Mouse (Mus musculus): ENCODE data around the gene Ccdc155. TPM values are rescaled to one million over a fixed set of nuclear protein-coding genes. Genes with fewer than 3 reads are reported as not detected.

Ccdc155 gene
- total RNA-seq (2021): 1 to 10 TPM; 1.1 to 1.9 TPM

DNA sequence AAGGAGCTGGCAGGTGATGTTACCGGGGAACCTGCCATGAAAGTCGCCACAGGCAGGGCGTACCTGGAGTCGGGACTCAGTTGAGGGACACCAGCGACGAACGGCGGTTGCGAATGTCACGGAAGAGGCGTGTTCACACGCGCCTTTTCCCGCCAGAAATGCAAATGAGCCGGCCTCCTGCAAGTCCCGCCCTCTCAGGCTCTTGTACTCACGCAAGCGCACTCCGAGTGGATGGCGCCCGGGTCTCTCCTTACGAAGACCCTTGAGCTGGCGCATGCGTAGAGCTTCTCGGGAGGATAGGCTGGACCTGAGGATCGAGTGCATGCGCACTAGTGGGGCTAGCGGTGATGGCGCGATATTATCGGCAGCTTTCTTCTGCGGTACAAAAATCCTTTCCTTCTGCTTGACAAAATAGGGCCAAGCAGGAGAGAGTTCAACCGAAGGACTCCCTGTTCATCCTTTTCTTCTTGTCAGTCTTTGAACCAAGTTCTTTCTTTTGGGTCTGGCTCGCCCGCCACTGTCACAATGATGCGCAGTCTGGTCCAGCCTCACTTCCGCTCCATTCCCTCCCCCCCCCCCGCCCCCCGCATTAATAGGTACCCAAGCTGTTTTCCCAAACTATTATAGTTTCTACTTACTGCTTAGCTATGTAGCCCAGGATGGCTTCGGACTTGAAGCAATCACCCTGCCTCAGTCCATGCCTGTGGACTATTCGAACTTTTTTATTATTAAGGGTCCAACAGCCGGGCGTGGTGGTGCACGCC is at the start of gene Ccdc155:
Ccdc155 (minus strand) TSS at position 513 of the 764 bp plus-strand sequence.
- peak; percentile 98 for DNase-seq
- intact Hi-C loops (cut with DNase I): no loop called here

DNA sequence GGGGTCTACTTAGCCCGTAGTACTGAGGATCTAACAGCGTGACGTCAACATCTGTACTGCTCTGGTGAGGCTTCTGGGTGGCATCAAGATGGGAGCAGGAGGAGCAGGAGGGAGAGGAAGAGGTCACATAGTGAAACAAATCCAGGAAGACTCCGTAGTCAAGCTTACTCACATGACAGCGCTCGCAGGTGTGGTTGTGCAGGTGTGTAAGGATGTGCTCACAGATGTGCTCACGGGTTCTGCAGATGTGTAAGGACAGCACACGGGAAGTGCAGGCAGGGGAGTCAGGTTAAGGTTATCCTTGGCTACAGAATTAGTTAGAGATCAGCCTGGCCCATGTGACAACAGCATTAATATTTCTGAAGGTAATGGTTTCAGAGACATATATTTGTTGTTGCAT is 49.1 kb upstream of the Ccdc155 start:
- intact Hi-C loops (cut with DNase I): no loop called here
- no peak for DNase-seq

DNA sequence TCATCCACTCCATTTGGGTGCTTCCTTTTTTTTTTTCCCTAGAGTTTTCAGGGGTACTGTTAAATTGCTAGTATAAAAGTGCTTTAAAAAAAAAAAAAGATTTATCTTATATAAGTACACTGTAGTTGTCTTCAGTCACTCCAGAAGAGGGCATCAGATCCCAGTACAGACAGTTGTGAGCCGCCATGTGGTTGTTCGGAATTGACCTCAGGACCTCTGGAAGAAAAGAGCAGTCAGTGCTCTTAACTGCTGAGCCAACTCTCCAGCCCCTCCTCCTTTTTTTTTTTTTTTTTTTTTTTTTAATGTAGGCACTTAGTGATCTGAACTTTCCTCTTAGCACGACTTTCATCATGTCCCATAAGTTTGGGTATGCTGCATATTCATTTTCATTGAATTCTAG is 43.0 kb upstream of the Ccdc155 start:
- no peak for DNase-seq
- intact Hi-C loops (cut with DNase I): no loop called here

DNA sequence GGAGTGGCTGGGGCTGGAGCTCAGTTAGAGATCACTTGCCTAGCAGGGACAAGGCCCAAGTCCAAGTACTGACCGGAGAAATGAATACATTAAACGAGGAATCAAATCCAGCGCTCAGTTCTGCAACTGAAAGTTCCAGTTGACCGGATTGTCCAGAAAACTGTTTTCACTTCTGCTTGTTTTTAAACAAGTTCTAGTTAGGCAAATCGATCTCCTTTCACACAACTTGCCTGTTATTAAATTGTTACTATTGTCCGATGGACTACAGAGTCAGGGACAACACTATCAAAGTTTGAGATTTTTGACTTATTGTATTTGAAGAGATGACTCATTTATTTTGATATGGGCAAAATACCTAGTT is 36.7 kb upstream of the Ccdc155 start:
- no peak for DNase-seq
- intact Hi-C loops (cut with DNase I): no loop called here

DNA sequence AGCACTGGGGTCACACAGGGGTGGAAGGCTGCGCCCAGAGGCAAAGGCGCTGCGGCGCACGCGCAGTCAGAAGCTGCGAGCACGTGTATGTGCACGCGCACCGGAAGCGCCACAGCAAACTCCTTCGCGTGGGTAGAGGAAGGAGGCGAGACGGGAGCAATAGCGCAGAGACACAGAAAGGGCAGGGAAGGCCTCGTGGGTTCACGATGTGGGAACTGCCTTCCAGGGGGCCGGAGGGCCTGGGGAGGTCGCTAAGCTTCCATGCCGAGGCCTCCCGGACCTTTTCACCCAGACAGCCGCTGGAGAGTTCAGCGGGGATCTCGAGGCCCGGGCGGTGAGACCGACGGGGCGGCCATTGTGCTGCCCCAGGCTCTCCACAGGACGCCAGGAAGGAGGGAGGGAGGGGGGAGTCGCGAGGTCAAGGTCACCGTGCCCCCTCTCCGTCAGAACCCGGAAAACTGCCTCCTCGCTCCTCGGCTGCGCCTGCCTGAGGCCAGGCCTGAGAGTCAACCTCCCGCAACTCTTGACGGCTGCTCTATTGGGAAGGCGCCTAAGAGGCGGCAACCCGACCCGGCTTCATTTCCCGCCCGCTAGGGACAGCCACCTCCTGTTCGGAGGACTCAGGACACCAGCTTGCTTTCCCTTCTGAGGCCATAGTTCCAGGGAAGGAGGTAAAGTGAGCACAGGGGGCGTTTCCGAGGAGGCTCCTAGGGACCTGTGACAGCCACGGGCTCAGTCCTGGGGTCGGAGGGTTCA is 36.1 kb upstream of the Ccdc155 start, which contains the start of gene Slc6a16:
Slc6a16 (plus strand) TSS at position 453 of the 756 bp plus-strand sequence.
- peak; percentile 59 for DNase-seq
- intact Hi-C loops (cut with DNase I): no loop called here

DNA sequence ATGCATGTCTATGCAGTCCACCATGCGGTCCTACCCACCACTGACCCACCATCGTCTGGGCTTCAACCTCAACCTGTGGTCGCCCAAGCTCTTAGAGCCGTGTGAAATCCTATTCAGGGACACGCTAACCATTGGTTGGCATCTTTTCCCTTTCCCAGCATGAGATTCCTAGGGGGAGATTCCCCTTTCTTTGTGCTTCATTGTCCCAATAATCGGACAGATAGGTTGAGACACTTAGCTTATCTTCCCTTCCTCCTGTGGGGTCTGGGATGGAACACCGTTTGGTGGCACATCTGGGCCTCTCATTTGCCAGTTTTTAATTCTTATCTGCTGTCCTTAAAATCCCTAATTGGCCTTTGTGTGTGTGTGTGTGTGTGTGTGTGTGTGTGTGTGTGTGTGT is 35.4 kb upstream of the Ccdc155 start:
- no peak for DNase-seq
- intact Hi-C loops (cut with DNase I): no loop called here

DNA sequence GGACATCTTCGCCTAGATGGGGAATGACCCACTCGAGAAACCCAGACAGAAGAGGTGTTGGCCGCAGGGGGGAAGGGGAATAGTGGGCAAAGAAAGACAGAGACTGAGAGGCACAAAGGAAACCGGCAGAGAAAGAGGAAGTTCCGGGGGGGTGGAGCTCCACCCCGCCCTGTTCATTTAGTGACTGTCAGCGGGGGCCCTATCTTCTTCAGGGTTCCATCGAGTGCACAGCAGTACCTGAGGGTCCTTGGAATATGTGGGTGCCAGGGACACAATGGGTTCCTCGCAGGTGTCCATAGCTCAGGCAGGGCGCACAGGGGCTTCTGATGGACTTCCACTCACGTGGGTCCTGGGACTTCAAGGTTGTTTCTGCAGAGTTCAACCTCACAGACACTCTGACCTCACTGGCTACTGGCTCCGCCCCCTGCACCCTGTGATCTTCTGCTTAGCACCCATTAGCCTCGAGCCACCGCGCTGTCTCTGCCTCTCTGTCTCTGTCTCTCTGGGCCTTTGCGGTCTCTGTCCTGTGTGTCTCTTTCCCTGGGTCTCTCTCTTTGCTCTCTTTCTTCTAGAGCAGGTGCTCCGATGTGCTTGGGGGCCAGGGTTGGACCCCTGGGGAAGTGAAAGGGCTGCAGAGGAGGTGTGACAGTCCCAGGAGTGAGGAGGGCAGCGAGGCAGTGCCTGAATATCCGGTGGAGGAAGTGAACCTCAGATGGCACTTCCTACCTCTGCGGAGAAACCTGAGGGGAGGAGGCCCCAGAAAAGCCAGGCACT is 34.2 kb upstream of the Ccdc155 start, which contains the start of gene Cd37:
Cd37 (minus strand) TSS at position 393 of the 774 bp plus-strand sequence.
- DNase-seq: no peak
- intact Hi-C loops (cut with DNase I): no loop called here

DNA sequence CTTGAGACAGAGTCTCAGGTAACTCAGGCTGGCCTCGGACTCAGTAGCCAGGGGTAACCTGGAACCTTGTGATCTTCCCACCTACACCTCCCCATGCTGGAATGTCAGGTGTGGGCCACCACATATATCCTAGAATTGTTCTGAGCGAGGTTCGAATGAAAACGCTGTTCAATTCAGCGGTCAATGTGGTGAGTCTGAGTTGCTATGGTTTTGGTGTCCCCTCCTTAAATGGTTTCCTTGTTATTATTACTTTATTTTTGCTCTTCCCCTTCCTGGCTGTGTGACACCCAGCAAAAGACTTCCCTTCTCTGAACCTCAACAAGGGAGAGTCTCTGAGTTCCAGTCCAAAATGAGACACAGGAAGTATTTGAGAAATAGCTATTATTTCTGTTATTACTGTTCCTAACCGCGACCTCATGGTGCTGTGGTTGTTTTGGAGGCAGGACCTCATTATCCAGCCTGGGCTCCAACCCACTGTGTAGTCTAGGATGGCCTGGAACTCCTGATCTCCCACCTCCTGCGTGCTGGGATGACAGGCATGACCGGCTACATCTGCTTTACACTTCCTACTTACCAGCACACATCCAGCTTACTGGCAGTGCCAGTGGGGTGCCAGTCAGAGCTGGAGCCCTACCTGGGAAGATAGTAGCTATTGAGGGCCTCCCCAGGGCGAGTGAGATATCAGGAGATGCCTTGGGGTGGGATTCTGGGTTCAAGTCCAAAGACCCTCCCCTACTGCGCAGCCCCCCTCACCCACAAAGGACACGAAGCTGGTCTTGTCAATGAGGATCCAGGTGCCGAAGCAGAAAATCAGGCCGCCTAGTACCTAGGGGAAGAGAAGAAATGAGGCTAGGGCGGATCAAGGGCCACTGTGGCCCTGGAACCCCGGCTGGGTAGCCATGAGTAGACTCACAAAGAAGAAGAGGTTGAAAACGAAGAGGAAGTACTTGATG is 33.3 kb upstream of the Ccdc155 start:
- no peak for DNase-seq
- intact Hi-C loops (cut with DNase I): no loop called here

DNA sequence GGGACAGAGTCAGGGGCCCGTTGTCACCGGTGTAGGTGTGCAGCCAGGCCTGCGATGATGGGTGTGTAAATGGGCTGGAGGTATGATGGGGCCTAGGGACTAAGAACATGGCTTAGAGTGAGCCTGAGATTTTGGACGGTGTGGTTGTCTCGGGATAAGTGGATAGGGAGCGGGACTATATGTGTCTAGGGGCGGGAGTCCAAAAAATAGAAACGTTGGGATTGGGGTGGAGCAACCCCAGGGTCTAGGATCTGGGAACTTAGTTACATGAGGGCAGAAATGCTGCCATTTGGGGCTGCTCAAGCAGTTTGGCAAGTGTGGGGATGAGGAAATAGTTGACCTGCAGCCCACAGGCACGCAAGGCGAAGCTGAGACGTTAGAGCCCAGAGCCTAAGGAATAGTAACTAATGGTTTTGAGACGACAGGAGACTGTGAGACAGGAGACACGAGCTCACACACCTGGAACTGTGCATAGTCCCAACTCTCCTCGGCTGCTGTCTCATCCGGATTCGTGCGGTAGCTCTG is 31.0 kb upstream of the Ccdc155 start:
- DNase-seq: no peak
- intact Hi-C loops (cut with DNase I): no loop called here

DNA sequence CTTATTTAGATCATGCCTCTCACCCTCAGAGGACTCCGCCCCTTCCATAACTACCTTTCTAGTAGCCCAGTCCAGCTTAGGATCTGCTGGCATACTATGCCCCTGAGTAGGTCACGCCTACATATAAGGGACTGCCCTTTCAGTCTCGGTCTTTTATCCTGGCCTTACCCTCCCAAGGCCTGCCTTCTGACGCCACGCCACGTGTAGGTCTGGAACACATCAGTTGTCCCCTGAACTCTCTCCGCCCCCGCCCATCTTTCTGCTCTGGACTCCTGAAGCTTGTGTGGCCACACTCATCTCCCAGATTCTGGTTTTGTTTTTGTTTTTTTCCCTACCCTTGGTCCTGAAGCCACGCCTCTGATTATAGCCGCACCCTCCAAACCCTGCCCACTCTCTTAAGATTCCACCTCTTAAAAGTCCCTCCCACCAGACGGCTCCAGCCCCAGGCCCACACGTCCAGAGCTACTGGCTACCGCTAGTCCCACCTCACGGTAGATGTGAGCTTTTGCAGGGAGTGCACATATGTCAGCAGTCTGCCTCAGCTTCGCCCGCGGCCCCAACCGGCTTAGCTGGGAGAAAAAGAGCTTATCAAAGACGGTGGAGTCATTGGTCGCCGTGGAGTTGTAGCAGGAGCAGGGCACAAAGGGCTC is 30.4 kb upstream of the Ccdc155 start:
- peak; percentile 59 for DNase-seq
- intact Hi-C loops (cut with DNase I): no loop called here

DNA sequence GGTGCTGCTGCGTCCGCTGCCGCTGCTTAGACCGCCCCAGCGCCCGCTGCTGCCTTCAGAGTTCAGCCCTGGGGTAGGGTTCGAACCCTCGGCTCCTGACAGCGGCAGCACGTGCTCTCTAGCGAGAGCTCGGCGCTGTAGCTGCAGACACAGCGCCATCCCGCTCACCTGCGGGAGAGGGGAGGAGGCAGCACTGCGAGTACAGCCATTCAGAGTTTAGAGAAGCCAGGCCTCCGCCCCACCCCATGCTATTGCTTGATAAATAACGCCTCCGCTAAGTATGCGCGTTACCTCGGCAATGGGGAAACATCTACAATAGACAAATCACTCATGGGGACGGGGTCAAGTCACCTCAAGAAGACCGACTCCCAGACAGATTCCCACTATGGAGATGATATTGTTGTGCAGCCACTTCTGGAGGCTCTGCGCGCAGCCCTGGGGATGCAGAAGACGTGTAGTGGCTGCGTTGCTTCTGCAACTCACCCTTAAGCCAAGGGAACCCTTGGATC is 29.7 kb upstream of the Ccdc155 start:
- intact Hi-C loops (cut with DNase I): no loop called here
- DNase-seq: no peak

DNA sequence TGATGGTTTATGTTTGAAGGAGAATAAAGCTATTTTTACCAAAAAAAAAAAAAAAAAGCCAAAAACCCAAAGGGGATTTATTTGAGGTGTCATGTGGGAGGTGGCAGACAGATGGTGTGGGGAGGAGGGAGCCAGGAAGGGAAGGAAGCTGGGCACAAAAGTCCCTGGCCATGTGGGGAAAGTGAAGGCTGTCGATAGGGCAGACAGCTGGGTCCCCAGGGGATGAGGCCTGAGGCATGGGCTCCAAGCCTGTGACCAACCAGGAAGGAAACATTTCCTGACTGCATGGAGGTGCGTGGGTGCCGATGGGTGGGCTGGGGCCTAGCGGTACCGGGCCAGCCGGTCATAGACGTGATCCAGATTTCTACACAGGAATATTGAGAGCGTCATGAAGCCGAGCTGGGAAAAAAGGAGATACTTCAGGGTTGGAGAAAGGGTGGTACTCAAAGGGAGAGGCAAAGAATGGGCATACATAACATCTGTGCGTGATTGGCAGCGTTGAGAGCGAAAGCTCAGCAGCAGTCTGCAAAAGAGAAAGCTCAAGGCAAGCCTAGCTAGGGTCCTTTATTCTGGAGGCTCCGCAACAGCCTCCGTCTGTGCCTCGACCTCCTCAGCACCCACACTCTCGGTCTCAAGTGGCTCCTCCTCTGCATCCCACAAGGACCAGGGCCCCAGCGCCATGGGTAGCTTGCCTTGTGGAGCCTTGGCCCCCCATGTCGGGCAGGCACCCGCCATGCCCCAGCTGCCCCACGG is 29.1 kb upstream of the Ccdc155 start:
- peak; percentile 81 for DNase-seq
- intact Hi-C loops (cut with DNase I): no loop called here

DNA sequence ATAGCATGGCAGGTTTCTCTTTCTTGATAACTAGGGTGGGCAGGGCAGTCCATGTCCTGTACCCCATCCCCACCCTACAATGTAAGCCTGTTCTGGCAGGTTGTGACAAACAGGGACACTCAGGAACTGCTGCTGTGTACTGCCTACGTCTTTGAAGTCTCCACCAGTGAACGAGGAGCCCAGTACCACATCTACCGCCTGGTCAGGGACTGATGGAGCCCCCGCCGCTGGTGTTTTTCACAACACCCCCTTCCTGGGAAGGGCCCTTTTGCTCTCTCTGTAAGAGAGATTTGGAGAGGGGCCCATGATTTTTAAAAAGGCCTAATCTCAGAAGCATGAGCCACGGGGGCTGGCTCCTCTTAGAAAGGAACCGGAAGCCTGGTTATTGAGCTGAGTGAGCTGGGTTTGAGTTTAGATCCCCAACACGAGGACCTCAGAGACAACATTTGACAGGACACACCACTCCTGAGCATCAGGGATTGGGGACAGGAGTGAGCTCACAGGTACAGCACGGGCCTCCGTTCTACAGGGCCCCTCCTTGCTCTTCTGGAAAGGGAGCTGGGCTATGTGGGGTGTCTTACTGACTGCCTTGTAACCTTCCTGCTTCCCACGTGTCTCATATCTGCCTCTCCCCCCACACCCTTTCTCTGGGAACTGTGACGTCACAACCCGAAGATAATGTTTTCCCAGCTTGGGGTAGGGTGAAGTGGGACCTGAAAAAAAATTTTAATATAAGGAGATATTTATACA is 28.2 kb upstream of the Ccdc155 start:
- no peak for DNase-seq
- intact Hi-C loops (cut with DNase I): no loop called here

DNA sequence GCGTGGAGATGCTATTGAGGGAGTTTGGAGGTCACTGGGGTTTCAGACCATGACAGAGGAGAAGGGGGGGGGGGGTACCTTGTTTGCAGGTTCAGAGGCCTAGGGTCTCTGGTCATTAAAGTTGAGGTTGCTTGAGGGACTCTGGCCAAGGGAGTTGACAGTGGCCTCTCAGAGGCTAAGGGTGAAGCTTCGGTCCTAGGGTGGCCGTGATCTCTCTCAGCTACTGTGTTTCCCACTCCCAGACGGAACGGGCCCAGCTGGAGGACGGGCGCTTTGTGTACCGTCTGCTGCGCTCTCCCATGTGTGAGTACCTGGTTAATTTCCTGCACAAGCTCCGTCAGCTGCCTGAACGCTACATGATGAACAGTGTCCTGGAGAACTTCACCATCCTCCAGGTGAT is 27.2 kb upstream of the Ccdc155 start:
- DNase-seq: no peak
- intact Hi-C loops (cut with DNase I): no loop called here

DNA sequence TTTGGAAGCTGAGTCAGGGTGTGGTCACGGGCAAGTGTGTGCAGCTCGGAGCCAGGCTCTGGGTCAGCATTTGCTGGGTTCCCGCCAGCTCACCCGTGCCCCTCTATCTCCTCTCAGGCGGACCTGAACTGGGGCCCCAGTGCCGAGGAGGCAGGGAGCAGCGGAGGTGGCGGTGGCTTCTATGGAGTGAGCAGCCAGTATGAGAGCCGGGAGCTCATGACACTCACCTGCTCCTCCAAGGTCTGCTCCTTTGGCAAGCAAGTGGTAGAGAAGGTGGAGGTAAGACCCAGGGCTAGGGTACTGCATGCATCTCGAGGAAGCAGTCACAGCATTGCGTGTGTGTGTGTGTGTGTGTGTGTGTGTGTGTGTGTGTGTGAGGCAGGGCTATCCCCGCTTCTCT is 26.5 kb upstream of the Ccdc155 start:
- intact Hi-C loops (cut with DNase I): no loop called here
- DNase-seq: no peak

DNA sequence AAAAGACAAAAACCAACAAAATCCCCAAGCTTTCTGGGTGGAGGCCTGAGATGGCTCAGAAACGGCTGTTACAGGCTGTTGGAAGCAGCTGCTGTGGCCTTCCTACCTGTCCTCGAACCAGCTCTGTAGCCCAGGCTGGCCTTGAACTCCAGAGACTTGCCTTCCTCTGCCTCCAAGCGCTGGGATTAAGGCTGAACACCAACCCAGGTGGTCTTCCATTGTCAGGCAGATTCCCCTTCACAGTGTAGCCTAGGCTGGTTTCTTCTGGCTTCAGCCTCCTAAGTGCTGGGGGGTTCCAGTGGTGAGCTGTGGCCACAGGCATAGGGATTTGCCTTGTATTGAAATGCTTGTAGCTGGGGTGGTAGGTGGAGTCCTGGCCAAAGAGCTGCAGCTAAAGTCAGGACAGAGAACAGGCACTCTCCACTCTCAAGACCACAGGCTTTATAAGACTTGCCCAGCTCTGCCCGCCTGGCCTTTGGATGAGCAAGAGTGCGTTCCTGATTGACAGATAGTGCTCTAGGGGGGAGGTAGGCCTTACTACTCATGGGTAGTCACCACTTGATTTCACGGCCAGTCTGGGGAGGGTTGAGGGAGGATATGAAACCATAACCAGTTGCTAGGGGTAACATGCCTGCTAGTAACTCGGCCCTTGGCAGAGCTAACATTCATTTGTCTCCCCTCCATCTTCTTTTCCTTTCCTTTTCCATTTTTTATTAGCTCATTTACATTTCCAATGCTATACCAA is 24.9 kb upstream of the Ccdc155 start:
- no peak for DNase-seq
- intact Hi-C loops (cut with DNase I): no loop called here

DNA sequence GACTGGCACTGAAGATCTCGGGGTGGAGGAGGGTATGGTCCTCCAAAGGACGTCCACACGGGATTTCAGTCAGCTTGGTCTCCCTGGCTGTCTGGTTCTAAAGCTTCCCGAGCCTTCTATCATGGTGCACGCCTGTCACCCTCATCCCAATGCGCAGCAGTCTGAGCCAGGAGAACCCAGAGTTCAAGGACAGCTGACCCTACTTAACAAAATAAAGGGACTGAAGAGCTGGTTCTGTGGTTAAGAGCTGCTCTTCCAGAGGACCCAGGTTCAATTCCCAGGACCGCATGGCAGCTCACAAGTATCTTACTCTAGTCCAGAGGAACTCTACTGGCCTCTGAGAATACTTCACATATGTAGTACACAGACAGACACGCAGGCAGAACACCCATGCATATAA is 24.4 kb upstream of the Ccdc155 start:
- DNase-seq: no peak
- intact Hi-C loops (cut with DNase I): no loop called here

Measured in left cerebral cortex, postnatal 4 days (tissue).